Mouse (Mus musculus): Measurements from ENCODE around the gene Cd300ld3.

DNA sequence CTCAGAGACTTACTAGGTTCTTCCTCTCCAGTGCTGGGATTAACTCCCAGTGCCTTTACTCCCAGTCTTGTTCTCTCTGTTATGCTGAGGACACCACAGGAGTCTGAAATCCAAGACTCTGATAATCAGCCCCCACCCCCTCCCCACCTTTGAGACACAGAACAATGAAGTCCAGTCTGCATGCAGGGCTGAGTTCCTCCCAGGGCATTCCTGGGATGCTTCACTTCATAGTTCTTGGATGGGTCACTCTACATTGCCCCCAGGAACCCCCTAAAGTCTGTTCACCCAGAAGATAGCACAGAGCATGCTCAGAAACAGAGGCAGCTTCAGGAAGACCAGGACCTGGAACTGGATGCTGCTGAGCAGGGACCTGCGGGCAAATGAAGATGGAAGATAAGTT is 4.8 kb upstream of the Cd300ld3 start:
- TF ChIP-seq MAFK (IDR thresholded peaks at IDR 0.05; ENCODE audit: insufficient read depth, low read depth, low read length) (no peak), ZC3H11A (IDR thresholded peaks at IDR 0.05; ENCODE audit: borderline replicate concordance, low read depth, low read length) (no peak), ZNF384 (IDR thresholded peaks at IDR 0.05; ENCODE audit: low read depth, low read length) (no peak)

Measured in ES-E14 (cell line).